Mouse (Mus musculus): ENCODE results near the gene Slc38a6. TPM values are rescaled to one million over a fixed set of nuclear protein-coding genes. Genes with fewer than 3 reads are reported as not detected.
A peak's percentile ranks its signal among the peaks of the same experiment; 100 is the strongest.

Slc38a6 gene
- total and polyA plus RNA-seq, 2 experiments from 2014 or later: 2.7 to 19.2 TPM

DNA sequence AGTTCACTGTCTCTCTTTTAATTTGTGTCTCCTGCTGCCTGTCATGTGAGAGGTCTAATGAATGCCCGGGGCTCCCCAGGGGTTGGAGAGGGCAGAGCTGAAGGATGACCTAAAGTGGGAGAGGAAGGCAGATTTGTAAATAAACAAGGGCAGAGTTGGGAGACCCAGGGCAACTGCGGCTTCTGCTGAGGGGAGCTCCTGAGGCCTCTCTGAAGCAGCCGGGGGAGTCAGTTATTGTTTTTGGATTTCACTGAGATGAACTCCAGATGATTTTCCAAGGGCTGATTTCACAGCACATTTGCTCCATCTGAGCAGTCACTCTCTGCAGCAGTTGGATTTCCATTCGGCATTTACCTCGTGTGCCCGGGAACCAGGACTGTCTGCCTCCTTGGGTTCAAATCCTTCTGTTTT lies 107.3 kb downstream of the Slc38a6 start:
- Histone ChIP-seq H3K9me3 (replicated peaks; ENCODE audit: control insufficient read depth, low read length) (no peaks in the 10 kb centered on the region), H3K27ac (ENCODE audit: low read depth) (no peak overlapping the region), H3K27me3 (ENCODE audit: control insufficient read depth, insufficient read depth, low read length) (no peaks in the 10 kb centered on the region), H3K9ac (replicated peaks; ENCODE audit: low read depth, low read length) (no peak overlapping the region), H3K4me2 (ENCODE audit: low read depth, low read length) (no peak overlapping the region), H3K4me3 (ENCODE audit: low read depth, low read length) (no peak overlapping the region), H3K4me1 (ENCODE audit: control insufficient read depth, insufficient read depth) (peaks cover 21% of the 10 kb centered on the region), H3K36me3 (replicated peaks; ENCODE audit: control insufficient read depth, insufficient read depth, low read length) (no peaks in the 10 kb centered on the region)
- 34% methylated on average over 6 of the region's 6 CpGs for WGBS
- DNase-seq (ENCODE audit: low spot score): no peak
- no peak for ATAC-seq (ENCODE audit: insufficient read depth, low read depth)
- TF ChIP-seq CTCF (IDR thresholded peaks at IDR 0.05; ENCODE audit: low read depth) (no peak), EP300 (IDR thresholded peaks at IDR 0.05; ENCODE audit: low read depth) (no peak)

DNA sequence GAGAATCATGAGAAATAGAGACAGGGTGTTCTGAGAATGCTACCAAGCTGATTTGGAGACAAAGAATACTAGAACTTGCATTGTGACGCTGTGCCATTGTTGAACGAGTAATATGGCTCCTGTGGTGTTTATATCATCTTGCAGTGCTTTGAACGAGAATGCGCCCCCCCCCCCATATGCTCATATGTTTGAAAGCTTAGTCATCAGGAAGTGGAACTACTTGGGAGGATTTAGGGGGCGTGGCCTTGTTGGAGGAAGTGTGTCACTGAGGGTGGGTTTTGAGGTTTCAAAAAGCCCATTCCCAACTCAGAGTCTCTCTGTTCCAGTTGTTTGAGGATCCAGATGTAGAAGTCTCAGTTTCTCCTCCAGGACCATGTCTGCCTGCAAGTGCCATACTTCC lies 108.0 kb downstream of the Slc38a6 start:
- no peak for TF ChIP-seq EP300 (IDR thresholded peaks at IDR 0.05; ENCODE audit: low read depth)
- no peak for TF ChIP-seq CTCF (IDR thresholded peaks at IDR 0.05; ENCODE audit: low read depth)
- no peaks in the 10 kb centered on the region for H3K36me3 ChIP-seq (replicated peaks; ENCODE audit: control insufficient read depth, insufficient read depth, low read length)
- no peak overlapping the region for H3K27ac ChIP-seq (ENCODE audit: low read depth)
- ATAC-seq (ENCODE audit: insufficient read depth, low read depth) (no peak), DNase-seq (ENCODE audit: low spot score) (no peak)
- H3K4me1 ChIP-seq (ENCODE audit: control insufficient read depth, insufficient read depth): peaks cover 21% of the 10 kb centered on the region
- H3K4me3 ChIP-seq (ENCODE audit: low read depth, low read length): no peak overlapping the region
- WGBS: 84% methylated on average over 5 of the region's 5 CpGs
- H3K9ac ChIP-seq (replicated peaks; ENCODE audit: low read depth, low read length): no peak overlapping the region
- no peak overlapping the region for H3K4me2 ChIP-seq (ENCODE audit: low read depth, low read length)
- H3K27me3 ChIP-seq (ENCODE audit: control insufficient read depth, insufficient read depth, low read length): no peaks in the 10 kb centered on the region
- no peaks in the 10 kb centered on the region for H3K9me3 ChIP-seq (replicated peaks; ENCODE audit: control insufficient read depth, low read length)

DNA sequence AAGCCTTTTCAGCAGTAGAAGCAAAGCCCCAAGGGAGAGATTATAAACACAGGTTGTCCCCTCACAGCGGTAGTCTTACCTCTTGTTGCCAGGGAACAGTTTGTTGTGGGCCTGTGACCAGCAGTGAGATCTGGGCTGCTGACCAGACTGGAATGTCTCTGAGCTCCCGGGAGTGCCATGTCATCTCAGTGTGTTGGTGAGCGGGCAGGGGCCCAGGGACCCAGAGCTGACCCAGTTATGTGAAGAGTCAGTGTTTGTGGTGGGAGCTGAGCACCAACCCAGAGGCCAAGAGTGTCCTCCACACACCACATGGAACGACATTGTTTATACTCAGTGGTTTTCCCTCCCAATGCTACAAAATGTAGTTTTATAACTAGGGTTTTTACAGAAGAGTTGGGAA lies 112.8 kb downstream of the Slc38a6 start:
- H3K27ac ChIP-seq (ENCODE audit: low read depth): 0 out of 2 replicates have a peak overlapping the region, but pooled peaks have one; percentile 5
- no peak overlapping the region for H3K4me2 ChIP-seq (ENCODE audit: low read depth, low read length)
- DNase-seq (ENCODE audit: low spot score) (no peak), ATAC-seq (ENCODE audit: insufficient read depth, low read depth) (peak; percentile 37; the same call in 1 of the 2 replicates)
- H3K4me3 ChIP-seq (ENCODE audit: low read depth, low read length): no peak overlapping the region
- no peak for TF ChIP-seq CTCF (IDR thresholded peaks at IDR 0.05; ENCODE audit: low read depth)
- no peak for TF ChIP-seq EP300 (IDR thresholded peaks at IDR 0.05; ENCODE audit: low read depth)
- peaks cover 25% of the 10 kb centered on the region for H3K4me1 ChIP-seq (ENCODE audit: control insufficient read depth, insufficient read depth)
- H3K36me3 ChIP-seq (replicated peaks; ENCODE audit: control insufficient read depth, insufficient read depth, low read length): no peaks in the 10 kb centered on the region
- WGBS: 27% methylated on average over 4 of the region's 4 CpGs
- H3K9me3 ChIP-seq (replicated peaks; ENCODE audit: control insufficient read depth, low read length): no peaks in the 10 kb centered on the region
- no peak overlapping the region for H3K9ac ChIP-seq (replicated peaks; ENCODE audit: low read depth, low read length)
- H3K27me3 ChIP-seq (ENCODE audit: control insufficient read depth, insufficient read depth, low read length): no peaks in the 10 kb centered on the region

DNA sequence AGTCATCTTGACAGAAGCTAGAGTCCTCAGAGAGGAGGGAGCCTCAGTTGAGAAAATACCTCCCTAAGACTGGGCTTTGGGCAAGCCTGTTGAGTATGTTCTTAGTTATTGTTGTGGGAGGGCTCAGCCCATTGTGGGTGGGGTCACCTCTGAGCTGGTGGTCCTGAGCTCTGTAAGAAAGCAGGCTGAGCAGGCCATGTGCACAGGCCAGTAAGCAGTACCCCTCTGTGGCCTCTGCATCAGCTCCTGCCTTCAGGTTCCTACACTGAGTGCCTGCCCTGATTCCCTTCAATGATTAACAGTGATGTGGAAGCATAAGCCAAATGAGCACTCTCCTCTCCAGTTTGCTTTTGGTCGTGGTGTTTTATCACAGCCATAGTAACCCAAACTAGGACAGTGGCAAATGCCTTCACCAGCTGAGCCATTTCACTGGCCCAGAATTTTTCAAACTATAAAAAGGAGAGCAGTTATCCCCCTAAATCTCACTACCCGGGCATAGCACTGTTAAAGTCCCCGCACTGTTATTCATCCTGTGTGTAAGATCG lies 114.0 kb downstream of the Slc38a6 start:
- ATAC-seq (ENCODE audit: insufficient read depth, low read depth) (no peak), DNase-seq (ENCODE audit: low spot score) (no peak)
- Histone ChIP-seq H3K4me3 (ENCODE audit: low read depth, low read length) (no peak overlapping the region), H3K9ac (replicated peaks; ENCODE audit: low read depth, low read length) (no peak overlapping the region), H3K4me2 (ENCODE audit: low read depth, low read length) (no peak overlapping the region), H3K9me3 (replicated peaks; ENCODE audit: control insufficient read depth, low read length) (no peaks in the 10 kb centered on the region), H3K4me1 (ENCODE audit: control insufficient read depth, insufficient read depth) (peaks cover 30% of the 10 kb centered on the region), H3K27ac (ENCODE audit: low read depth) (peak overlapping the region; percentile 31; the same call in 1 of the 2 replicates), H3K27me3 (ENCODE audit: control insufficient read depth, insufficient read depth, low read length) (no peaks in the 10 kb centered on the region), H3K36me3 (replicated peaks; ENCODE audit: control insufficient read depth, insufficient read depth, low read length) (no peaks in the 10 kb centered on the region)
- TF ChIP-seq EP300 (IDR thresholded peaks at IDR 0.05; ENCODE audit: low read depth) (no peak), CTCF (IDR thresholded peaks at IDR 0.05; ENCODE audit: low read depth) (no peak)
- WGBS: 74% methylated on average over 4 of the region's 4 CpGs

DNA sequence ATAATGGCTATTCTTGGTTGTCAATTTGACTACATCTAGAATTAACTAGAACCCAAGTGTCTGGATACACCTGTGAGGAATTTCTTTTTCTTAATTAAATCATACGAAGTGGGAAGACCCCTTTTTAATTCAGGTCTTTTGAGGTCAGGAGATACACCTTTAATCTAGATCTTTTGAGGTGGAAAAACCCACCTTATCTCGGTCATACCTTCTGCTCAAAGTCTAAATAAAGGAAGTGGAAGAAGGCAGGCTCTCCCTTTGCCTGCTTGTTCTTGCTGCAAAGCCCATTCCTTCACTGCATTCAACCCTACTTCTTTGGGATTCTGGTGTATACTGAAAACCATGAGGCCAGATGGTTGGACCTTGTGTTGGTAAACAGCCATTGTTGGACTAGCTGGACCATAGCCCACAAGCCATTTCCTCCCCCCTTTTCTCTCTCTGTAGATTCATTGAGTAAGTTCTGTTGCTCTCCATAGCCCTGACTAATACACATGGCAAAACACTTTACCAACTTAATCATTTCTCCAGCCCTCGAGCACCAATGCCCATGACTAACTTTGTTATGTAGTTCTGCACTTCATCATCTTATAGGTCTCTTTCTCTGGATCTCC lies 115.0 kb downstream of the Slc38a6 start:
- ATAC-seq (ENCODE audit: insufficient read depth, low read depth): no peak
- Histone ChIP-seq H3K36me3 (replicated peaks; ENCODE audit: control insufficient read depth, insufficient read depth, low read length) (no peaks in the 10 kb centered on the region), H3K9ac (replicated peaks; ENCODE audit: low read depth, low read length) (no peak overlapping the region), H3K27ac (ENCODE audit: low read depth) (peak overlapping the region; percentile 96), H3K9me3 (replicated peaks; ENCODE audit: control insufficient read depth, low read length) (no peaks in the 10 kb centered on the region), H3K27me3 (ENCODE audit: control insufficient read depth, insufficient read depth, low read length) (no peaks in the 10 kb centered on the region), H3K4me2 (ENCODE audit: low read depth, low read length) (no peak overlapping the region), H3K4me3 (ENCODE audit: low read depth, low read length) (no peak overlapping the region), H3K4me1 (ENCODE audit: control insufficient read depth, insufficient read depth) (peaks cover 30% of the 10 kb centered on the region)
- 72% methylated on average over 3 of the region's 3 CpGs for WGBS
- TF ChIP-seq CTCF (IDR thresholded peaks at IDR 0.05; ENCODE audit: low read depth): no peak
- DNase-seq (ENCODE audit: low spot score): no peak

All from heart, postnatal 0 days (tissue).